Mouse (Mus musculus) liver, postnatal 0 days (tissue): ENCODE data around the gene Sass6.

ENCODE experiments used
- CTCF ChIP-seq: sonication (generic); IDR thresholded peaks from 2 replicates; pipeline ENCODE4 v1.5.1; 2016; ENCODE audit warnings: antibody characterized with exemption, low read depth
- EP300 ChIP-seq: IDR thresholded peaks from 2 replicates; pipeline ENCODE4 v1.6.1; 2016; ENCODE audit warnings: antibody characterized with exemption, low read depth, mild to moderate bottlenecking

DNA sequence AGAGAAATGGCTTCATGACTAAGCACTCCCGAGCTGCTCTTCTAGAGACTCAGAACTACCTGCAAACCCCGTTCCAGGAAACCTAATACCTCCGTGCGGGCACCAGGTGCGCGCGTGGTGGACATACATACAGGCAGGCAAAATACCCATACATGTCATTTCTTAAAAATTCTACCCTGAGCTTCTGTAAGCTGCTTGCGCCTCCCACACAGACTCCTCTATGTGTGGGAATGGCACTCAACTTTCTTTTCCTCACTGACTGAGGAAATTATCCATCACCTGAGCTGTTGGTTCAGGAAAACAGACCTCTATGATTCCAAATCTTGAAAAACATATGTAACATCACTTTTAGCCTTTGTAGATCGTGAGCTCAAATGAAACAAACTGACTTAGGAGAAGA, 55.9 kb downstream of the Sass6 start:
- TF ChIP-seq CTCF = no peak
- no peak for TF ChIP-seq EP300
